Mouse (Mus musculus) cerebellum, adult 11-12 months (tissue): ENCODE results near the gene Nrxn3.

Experiments used
- DNase-seq: peaks from one replicate; pipeline ENCODE4 v3.0.0; 2022

Gene Nrxn3

GRCm38 (mm10) chr12:88722691-88723070 lies at the start of gene Nrxn3:
Nrxn3 (plus strand) TSS chr12:88722876.
- peak; percentile 18 for DNase-seq

GRCm38 (mm10) chr12:88704159-88704846 lies 18.4 kb upstream of the Nrxn3 start:
- DNase-seq: peak; percentile 9

- DNase-seq: no peak
Observed at GRCm38 (mm10) chr12:88705959-88706358, 16.7 kb upstream of the Nrxn3 start.

GRCm38 (mm10) chr12:88707786-88708185 lies 14.9 kb upstream of the Nrxn3 start:
- DNase-seq: no peak

GRCm38 (mm10) chr12:88709223-88709622 lies 13.5 kb upstream of the Nrxn3 start:
- no peak for DNase-seq

GRCm38 (mm10) chr12:88713456-88713855 lies 9.2 kb upstream of the Nrxn3 start:
- DNase-seq: no peak

- no peak for DNase-seq
Observed at GRCm38 (mm10) chr12:88722031-88722690, 515 bp upstream of the Nrxn3 start.

GRCm38 (mm10) chr12:88726316-88726715 lies 3.6 kb downstream of the Nrxn3 start:
- no peak for DNase-seq

GRCm38 (mm10) chr12:88726755-88727154 lies 4.1 kb downstream of the Nrxn3 start:
- DNase-seq: no peak

GRCm38 (mm10) chr12:88730720-88731119 lies 8.0 kb downstream of the Nrxn3 start:
- no peak for DNase-seq

- DNase-seq: no peak
Observed at GRCm38 (mm10) chr12:88735045-88735444, 12.4 kb downstream of the Nrxn3 start.

GRCm38 (mm10) chr12:88737081-88737480 lies 14.4 kb downstream of the Nrxn3 start:
- DNase-seq: no peak

GRCm38 (mm10) chr12:88738616-88739015 lies 15.9 kb downstream of the Nrxn3 start:
- no peak for DNase-seq

GRCm38 (mm10) chr12:88746788-88747187 lies 24.1 kb downstream of the Nrxn3 start:
- DNase-seq: no peak

- no peak for DNase-seq
Observed at GRCm38 (mm10) chr12:88764791-88765190, 42.1 kb downstream of the Nrxn3 start.

GRCm38 (mm10) chr12:88774666-88775065 lies 52.0 kb downstream of the Nrxn3 start:
- DNase-seq: no peak

GRCm38 (mm10) chr12:88778036-88778435 lies 55.4 kb downstream of the Nrxn3 start:
- DNase-seq: no peak

- DNase-seq: no peak
Observed at GRCm38 (mm10) chr12:88784199-88785147, 61.8 kb downstream of the Nrxn3 start.

- no peak for DNase-seq
Observed at GRCm38 (mm10) chr12:88793314-88793713, 70.6 kb downstream of the Nrxn3 start.

GRCm38 (mm10) chr12:88800990-88801655 lies 78.4 kb downstream of the Nrxn3 start:
- DNase-seq: no peak

- no peak for DNase-seq
Observed at GRCm38 (mm10) chr12:88801656-88802007, 79.0 kb downstream of the Nrxn3 start.

GRCm38 (mm10) chr12:88808947-88809346 lies 86.3 kb downstream of the Nrxn3 start:
- no peak for DNase-seq

GRCm38 (mm10) chr12:88812173-88812572 lies 89.5 kb downstream of the Nrxn3 start:
- DNase-seq: no peak
